Mouse (Mus musculus): ENCODE measurements at regions not wholly inside any gene's neighbourhood (a gene's known extent, or its start where the extent isn't known, plus 50 kb on each side); places are given as distances from the start of the nearest gene placed in this dataset.
"Not testable (repeated sequence)": the region's sequence is repeated elsewhere in the genome, so short reads cannot be mapped to it uniquely, and the experiment has no call there.

DNA sequence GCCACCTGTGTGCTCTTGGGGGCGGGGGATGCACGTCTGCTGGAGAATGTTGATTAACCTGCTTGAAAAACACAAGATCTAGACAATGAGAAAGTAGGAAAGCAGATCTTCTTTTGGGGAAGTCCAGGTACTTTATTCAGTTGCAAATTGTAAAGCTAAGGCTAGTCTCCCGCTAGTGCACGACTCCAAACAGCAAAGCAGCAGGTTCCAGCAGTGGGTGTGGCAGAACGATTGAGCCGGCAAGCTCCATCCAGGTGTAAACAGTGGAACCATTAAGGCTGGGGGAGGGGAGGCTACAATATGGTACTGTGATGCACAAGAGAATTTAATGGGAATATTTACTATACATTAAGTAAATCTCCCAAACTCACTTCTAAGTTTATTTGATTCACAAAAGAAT lies 448.6 kb upstream of the Cobl start:
- not testable (repeated sequence) for H3K4me3 ChIP-seq (ENCODE audit: low read depth, low read length); H3K9ac ChIP-seq (ENCODE audit: low read depth, poor library complexity, severe bottlenecking); H3K4me1 ChIP-seq (ENCODE audit: control insufficient read depth, insufficient read depth, low read length); H3K36me3 ChIP-seq (ENCODE audit: control insufficient read depth, insufficient read depth, low read length, poor library complexity, severe bottlenecking); H3K27me3 ChIP-seq (ENCODE audit: control insufficient read depth, insufficient read depth, low read length, poor library complexity, severe bottlenecking)
- H3K9me3 ChIP-seq (replicated peaks; ENCODE audit: control insufficient read depth, insufficient read depth, low read length, poor library complexity, severe bottlenecking), result peaks cover 25% of the 10 kb centered on the region
- H3K27ac ChIP-seq (ENCODE audit: insufficient read depth, low read length), result peak overlapping the region; percentile 93; the same call in 1 of the 2 replicates
- TF ChIP-seq EP300 (IDR thresholded peaks at IDR 0.05; ENCODE audit: insufficient read depth, low read depth, low read length), result peak; percentile 96

DNA sequence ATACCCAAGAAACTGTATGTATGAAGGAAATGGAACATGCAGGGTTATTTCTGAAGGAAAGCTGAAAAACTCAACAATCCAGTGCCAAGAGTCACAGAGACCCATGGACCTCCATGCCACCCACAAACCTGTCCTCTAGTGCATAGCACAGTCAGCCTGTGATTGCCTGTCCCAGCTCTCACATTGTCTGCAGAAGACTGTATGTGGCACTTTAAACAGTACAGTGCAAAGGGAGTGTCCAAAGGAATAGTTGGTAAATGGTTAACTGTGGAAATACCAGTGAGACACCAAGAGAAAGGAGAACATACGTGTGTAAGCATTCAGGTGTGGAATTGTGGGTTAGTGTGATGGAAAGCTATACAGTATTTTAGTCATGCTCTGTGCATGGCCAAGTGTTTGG lies 409.0 kb upstream of the Cobl start:
- Histone ChIP-seq H3K36me3 (ENCODE audit: control insufficient read depth, insufficient read depth, low read length, poor library complexity, severe bottlenecking) (no peaks in the 10 kb centered on the region), H3K4me3 (ENCODE audit: low read depth, low read length) (no peak overlapping the region), H3K9me3 (replicated peaks; ENCODE audit: control insufficient read depth, insufficient read depth, low read length, poor library complexity, severe bottlenecking) (peaks cover 6% of the 10 kb centered on the region; the same call in 1 of the 2 replicates), H3K4me1 (ENCODE audit: control insufficient read depth, insufficient read depth, low read length) (no peaks in the 10 kb centered on the region), H3K9ac (ENCODE audit: low read depth, poor library complexity, severe bottlenecking) (no peak overlapping the region), H3K27me3 (ENCODE audit: control insufficient read depth, insufficient read depth, low read length, poor library complexity, severe bottlenecking) (no peaks in the 10 kb centered on the region), H3K27ac (ENCODE audit: insufficient read depth, low read length) (no peak overlapping the region)
- TF ChIP-seq EP300 (IDR thresholded peaks at IDR 0.05; ENCODE audit: insufficient read depth, low read depth, low read length), result no peak
- no peak for TF ChIP-seq POLR2A (IDR thresholded peaks at IDR 0.05; ENCODE audit: insufficient read depth, low read length)
- no peak for TF ChIP-seq CTCF (IDR thresholded peaks at IDR 0.05; ENCODE audit: low read depth, low read length)

DNA sequence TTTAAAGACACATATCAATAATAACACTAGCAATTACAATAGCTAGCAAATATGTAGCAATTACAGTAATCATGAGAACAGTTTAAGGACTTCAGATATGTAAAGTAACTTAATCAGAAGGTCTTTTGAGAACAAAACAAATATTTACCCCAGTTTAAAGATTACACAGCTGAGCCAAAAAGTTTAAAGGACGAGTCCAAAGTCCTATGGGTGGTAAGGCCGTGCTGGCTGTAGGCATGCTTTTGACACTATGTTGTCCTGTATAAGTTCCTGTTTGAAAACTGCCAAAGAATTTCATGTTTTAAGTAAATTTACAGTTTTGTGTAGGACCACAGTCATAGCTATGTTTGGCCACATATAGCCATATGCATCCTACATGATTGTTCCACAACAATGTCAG lies 408.0 kb upstream of the Cobl start:
- Histone ChIP-seq H3K27me3 (ENCODE audit: control insufficient read depth, insufficient read depth, low read length, poor library complexity, severe bottlenecking) (no peaks in the 10 kb centered on the region), H3K36me3 (ENCODE audit: control insufficient read depth, insufficient read depth, low read length, poor library complexity, severe bottlenecking) (no peaks in the 10 kb centered on the region), H3K27ac (ENCODE audit: insufficient read depth, low read length) (no peak overlapping the region), H3K9me3 (replicated peaks; ENCODE audit: control insufficient read depth, insufficient read depth, low read length, poor library complexity, severe bottlenecking) (no peaks in the 10 kb centered on the region), H3K9ac (ENCODE audit: low read depth, poor library complexity, severe bottlenecking) (no peak overlapping the region), H3K4me3 (ENCODE audit: low read depth, low read length) (no peak overlapping the region), H3K4me1 (ENCODE audit: control insufficient read depth, insufficient read depth, low read length) (no peaks in the 10 kb centered on the region)
- TF ChIP-seq CTCF (IDR thresholded peaks at IDR 0.05; ENCODE audit: low read depth, low read length) (no peak), POLR2A (IDR thresholded peaks at IDR 0.05; ENCODE audit: insufficient read depth, low read length) (no peak), EP300 (IDR thresholded peaks at IDR 0.05; ENCODE audit: insufficient read depth, low read depth, low read length) (no peak)

DNA sequence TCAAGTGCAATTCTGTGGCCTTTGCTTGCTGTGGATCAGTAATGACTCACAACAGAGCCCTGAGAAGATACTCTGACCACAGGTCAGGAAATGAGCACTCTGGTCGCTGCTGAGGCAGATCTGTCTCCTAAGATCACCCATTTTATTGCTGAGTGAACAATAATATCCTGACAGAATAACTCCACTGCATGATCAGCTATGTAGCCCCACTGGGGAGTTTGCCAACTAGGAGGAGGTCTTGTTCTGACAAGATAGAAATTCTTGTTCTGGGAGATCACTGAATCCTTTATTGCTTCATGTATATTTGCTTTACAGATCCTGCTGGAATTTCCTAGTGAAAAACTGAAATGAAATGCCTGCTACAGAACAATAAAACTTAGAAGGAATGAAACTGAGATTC lies 407.6 kb upstream of the Cobl start:
- H3K9ac ChIP-seq (ENCODE audit: low read depth, poor library complexity, severe bottlenecking), result no peak overlapping the region
- H3K4me3 ChIP-seq (ENCODE audit: low read depth, low read length), result no peak overlapping the region
- no peaks in the 10 kb centered on the region for H3K27me3 ChIP-seq (ENCODE audit: control insufficient read depth, insufficient read depth, low read length, poor library complexity, severe bottlenecking)
- no peaks in the 10 kb centered on the region for H3K4me1 ChIP-seq (ENCODE audit: control insufficient read depth, insufficient read depth, low read length)
- H3K27ac ChIP-seq (ENCODE audit: insufficient read depth, low read length), result no peak overlapping the region
- H3K9me3 ChIP-seq (replicated peaks; ENCODE audit: control insufficient read depth, insufficient read depth, low read length, poor library complexity, severe bottlenecking), result no peaks in the 10 kb centered on the region
- no peak for TF ChIP-seq EP300 (IDR thresholded peaks at IDR 0.05; ENCODE audit: insufficient read depth, low read depth, low read length)
- no peak for TF ChIP-seq CTCF (IDR thresholded peaks at IDR 0.05; ENCODE audit: low read depth, low read length)
- TF ChIP-seq POLR2A (IDR thresholded peaks at IDR 0.05; ENCODE audit: insufficient read depth, low read length), result no peak
- no peaks in the 10 kb centered on the region for H3K36me3 ChIP-seq (ENCODE audit: control insufficient read depth, insufficient read depth, low read length, poor library complexity, severe bottlenecking)

DNA sequence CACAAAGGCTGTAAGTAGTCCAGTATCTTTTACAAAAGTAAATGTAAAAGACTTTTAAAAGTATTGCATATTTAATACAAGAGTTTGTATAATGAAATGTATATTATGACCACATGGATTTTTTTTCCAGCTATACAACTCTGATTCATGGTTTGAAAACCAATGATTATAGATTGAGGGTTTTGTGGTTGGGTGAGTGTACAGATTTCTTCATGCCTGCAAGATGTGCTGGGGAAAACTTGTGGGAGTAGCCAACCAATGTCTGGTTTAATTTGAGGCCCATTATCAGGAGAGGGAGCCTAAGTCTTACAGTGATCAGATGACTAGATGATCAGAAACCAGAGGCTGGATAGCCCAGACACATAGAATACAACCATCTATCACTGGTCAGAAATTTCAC lies 402.8 kb upstream of the Cobl start:
- TF ChIP-seq POLR2A (IDR thresholded peaks at IDR 0.05; ENCODE audit: insufficient read depth, low read length), result no peak
- no peak for TF ChIP-seq CTCF (IDR thresholded peaks at IDR 0.05; ENCODE audit: low read depth, low read length)
- TF ChIP-seq EP300 (IDR thresholded peaks at IDR 0.05; ENCODE audit: insufficient read depth, low read depth, low read length), result no peak
- no peaks in the 10 kb centered on the region for H3K9me3 ChIP-seq (replicated peaks; ENCODE audit: control insufficient read depth, insufficient read depth, low read length, poor library complexity, severe bottlenecking)

DNA sequence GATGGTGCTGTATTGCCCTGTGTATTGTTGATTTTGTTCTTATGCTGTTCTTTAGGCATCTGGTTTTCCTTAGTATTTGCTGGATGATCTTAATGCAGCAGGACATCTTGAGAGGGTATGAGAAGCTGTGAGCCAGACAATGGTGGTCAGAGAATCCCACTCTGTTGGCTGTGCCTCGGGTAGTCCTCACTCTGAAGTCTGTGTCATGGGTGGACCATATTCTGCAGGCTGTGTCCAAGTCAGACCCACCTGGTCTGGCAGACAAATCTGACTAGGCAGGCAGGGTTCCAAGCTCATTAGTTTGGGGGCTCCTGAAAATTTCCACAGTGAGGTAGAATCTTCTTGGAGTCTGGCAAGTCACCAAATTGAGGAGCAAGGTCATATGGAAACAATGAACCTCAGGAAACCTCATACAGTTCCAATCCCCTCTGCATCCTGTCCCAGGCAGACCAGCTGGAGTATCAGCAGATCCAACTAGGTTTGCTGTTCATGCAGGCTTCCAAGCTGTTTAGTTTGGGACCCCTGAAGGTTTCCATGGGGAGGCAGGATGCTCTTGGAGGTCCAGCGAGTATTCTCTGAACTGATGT lies 400.4 kb upstream of the Cobl start:
- no peak overlapping the region for H3K9ac ChIP-seq (ENCODE audit: low read depth, poor library complexity, severe bottlenecking)
- H3K4me3 ChIP-seq (ENCODE audit: low read depth, low read length), result no peak overlapping the region
- no peak for TF ChIP-seq CTCF (IDR thresholded peaks at IDR 0.05; ENCODE audit: low read depth, low read length)
- TF ChIP-seq POLR2A (IDR thresholded peaks at IDR 0.05; ENCODE audit: insufficient read depth, low read length), result no peak
- no peak for TF ChIP-seq EP300 (IDR thresholded peaks at IDR 0.05; ENCODE audit: insufficient read depth, low read depth, low read length)
- no peak overlapping the region for H3K27ac ChIP-seq (ENCODE audit: insufficient read depth, low read length)
- no peaks in the 10 kb centered on the region for H3K27me3 ChIP-seq (ENCODE audit: control insufficient read depth, insufficient read depth, low read length, poor library complexity, severe bottlenecking)
- no peaks in the 10 kb centered on the region for H3K36me3 ChIP-seq (ENCODE audit: control insufficient read depth, insufficient read depth, low read length, poor library complexity, severe bottlenecking)
- no peaks in the 10 kb centered on the region for H3K9me3 ChIP-seq (replicated peaks; ENCODE audit: control insufficient read depth, insufficient read depth, low read length, poor library complexity, severe bottlenecking)
- no peaks in the 10 kb centered on the region for H3K4me1 ChIP-seq (ENCODE audit: control insufficient read depth, insufficient read depth, low read length)

More for the DNA sequence above, 402.8 kb upstream of the Cobl start:
- H3K9ac ChIP-seq (ENCODE audit: low read depth, poor library complexity, severe bottlenecking), result no peak overlapping the region
- H3K36me3 ChIP-seq (ENCODE audit: control insufficient read depth, insufficient read depth, low read length, poor library complexity, severe bottlenecking), result no peaks in the 10 kb centered on the region
- no peaks in the 10 kb centered on the region for H3K4me1 ChIP-seq (ENCODE audit: control insufficient read depth, insufficient read depth, low read length)
- no peaks in the 10 kb centered on the region for H3K27me3 ChIP-seq (ENCODE audit: control insufficient read depth, insufficient read depth, low read length, poor library complexity, severe bottlenecking)
- no peak overlapping the region for H3K4me3 ChIP-seq (ENCODE audit: low read depth, low read length)
- no peak overlapping the region for H3K27ac ChIP-seq (ENCODE audit: insufficient read depth, low read length)
